Mouse (Mus musculus): ENCODE results near the gene Hnrnpr.
A peak's percentile ranks its signal among the peaks of the same experiment; 100 is the strongest.

The Hnrnpr gene

GRCm38 (mm10) chr4:136310229-136311041 is at the start of gene Hnrnpr:
TSS of gene Hnrnpr (plus strand) at chr4:136310942.
- DNase-seq, result peak; percentile 99

- no peak for DNase-seq
Observed at GRCm38 (mm10) chr4:136261912-136262311, 48.8 kb upstream of the Hnrnpr start.

GRCm38 (mm10) chr4:136263555-136263954 is 47.2 kb upstream of the Hnrnpr start:
- no peak for DNase-seq

GRCm38 (mm10) chr4:136266716-136267343 is 43.9 kb upstream of the Hnrnpr start:
- DNase-seq, result no peak

- no peak for DNase-seq
Observed at GRCm38 (mm10) chr4:136268912-136269311, 41.8 kb upstream of the Hnrnpr start.

GRCm38 (mm10) chr4:136270648-136271047 is 40.1 kb upstream of the Hnrnpr start:
- DNase-seq, result no peak

- no peak for DNase-seq
Observed at GRCm38 (mm10) chr4:136281097-136281496, 29.6 kb upstream of the Hnrnpr start.

- peak; percentile 19 for DNase-seq
Observed at GRCm38 (mm10) chr4:136281611-136282010, 29.1 kb upstream of the Hnrnpr start.

- peak; percentile 15 for DNase-seq
Observed at GRCm38 (mm10) chr4:136282621-136283480, 27.9 kb upstream of the Hnrnpr start.

- DNase-seq, result peak; percentile 29
Observed at GRCm38 (mm10) chr4:136283783-136284182, 27.0 kb upstream of the Hnrnpr start.

- peak; percentile 67 for DNase-seq
Observed at GRCm38 (mm10) chr4:136284455-136284854, 26.3 kb upstream of the Hnrnpr start, which contains the start of gene Zfp46. TSS of gene Zfp46 (plus strand) at chr4:136284683.

- DNase-seq, result peak; percentile 41
Observed at GRCm38 (mm10) chr4:136284891-136285290, 25.9 kb upstream of the Hnrnpr start.

- DNase-seq, result peak; percentile 96
Observed at GRCm38 (mm10) chr4:136285348-136285810, 25.4 kb upstream of the Hnrnpr start.

GRCm38 (mm10) chr4:136285811-136286371 is 24.9 kb upstream of the Hnrnpr start:
- peak; percentile 96 for DNase-seq

- no peak for DNase-seq
Observed at GRCm38 (mm10) chr4:136289918-136290780, 20.6 kb upstream of the Hnrnpr start.

GRCm38 (mm10) chr4:136290781-136291595 is 19.8 kb upstream of the Hnrnpr start:
- DNase-seq, result no peak

- DNase-seq, result no peak
Observed at GRCm38 (mm10) chr4:136291692-136292091, 19.1 kb upstream of the Hnrnpr start.

- DNase-seq, result no peak
Observed at GRCm38 (mm10) chr4:136295941-136296340, 14.8 kb upstream of the Hnrnpr start.

- DNase-seq, result no peak
Observed at GRCm38 (mm10) chr4:136302462-136302861, 8.3 kb upstream of the Hnrnpr start.

GRCm38 (mm10) chr4:136304181-136304580 is 6.6 kb upstream of the Hnrnpr start:
- no peak for DNase-seq

- DNase-seq, result no peak
Observed at GRCm38 (mm10) chr4:136308355-136308754, 2.4 kb upstream of the Hnrnpr start.

Measured in cerebellum, adult 11-12 months (tissue).